Mouse (Mus musculus) small intestine, adult 2 months (tissue): ENCODE measurements around the gene Khsrp. TPM values are rescaled to one million over a fixed set of nuclear protein-coding genes. Genes with fewer than 3 reads are reported as not detected.

Experiments used
- H3K27ac ChIP-seq: fragments of 200-500 bp; 2 replicates; pipeline ENCODE4 v1.5.1; 2012; ENCODE audit warnings: low read depth, low read length, control low read depth, inconsistent platforms; ENCODE audit not compliant: insufficient read depth
- H3K27me3 ChIP-seq: fragments of 200-500 bp; 2 replicates; pipeline ENCODE4 v1.6.1; 2012; ENCODE audit warnings: mild to moderate bottlenecking, moderate library complexity, low read length, inconsistent platforms; ENCODE audit not compliant: control insufficient read depth, insufficient read depth
- H3K36me3 ChIP-seq: fragments of 200-500 bp; 2 replicates; pipeline ENCODE4 v1.6.1; 2012; ENCODE audit warnings: mild to moderate bottlenecking, low read length, control low read depth, inconsistent platforms; ENCODE audit not compliant: control insufficient read depth, insufficient read depth
- H3K4me1 ChIP-seq: fragments of 200-500 bp; 2 replicates; pipeline ENCODE4 v1.6.1; 2012; ENCODE audit warnings: low read length, inconsistent platforms, mixed read lengths; ENCODE audit not compliant: control insufficient read depth, insufficient read depth, insufficient read length
- H3K4me3 ChIP-seq: fragments of 200-500 bp; 2 replicates; pipeline ENCODE4 v1.5.1; 2012; ENCODE audit warnings: low read depth, mild to moderate bottlenecking, control low read depth, inconsistent platforms, low read length, moderate library complexity
- CTCF ChIP-seq: fragments of 200-500 bp; IDR thresholded peaks from 2 replicates; pipeline ENCODE4 v1.5.1; 2012; ENCODE audit warnings: low read depth, mild to moderate bottlenecking, control low read depth, inconsistent platforms, low read length, moderate library complexity, mixed read lengths; ENCODE audit not compliant: insufficient replicate concordance, insufficient read length; ENCODE audit errors: extremely low read depth
- POLR2A ChIP-seq: fragments of 200-500 bp; IDR thresholded peaks from 2 replicates; pipeline ENCODE4 v1.6.1; 2012; ENCODE audit warnings: low read depth, mild to moderate bottlenecking, control low read depth, inconsistent platforms, low read length, moderate library complexity
- WGBS: fragments of 180-500 bp; shearing (Covaris S2); methylation state at CpG from one replicate; pipeline ENCODE4 v1.1.7; 2018; 5-methylcytosine and 5-hydroxymethylcytosine counted together
- polyA plus RNA-seq: library from polyadenylated mRNA; depleted of rRNA; stranded (reverse); fragments of >200 nt; gene quantifications from 2 replicates; pipeline ENCODE4 v1.2.3, GENCODE M21; 2012

The Khsrp gene
- polyA plus RNA-seq, 1 experiment, result 66.4 TPM

DNA sequence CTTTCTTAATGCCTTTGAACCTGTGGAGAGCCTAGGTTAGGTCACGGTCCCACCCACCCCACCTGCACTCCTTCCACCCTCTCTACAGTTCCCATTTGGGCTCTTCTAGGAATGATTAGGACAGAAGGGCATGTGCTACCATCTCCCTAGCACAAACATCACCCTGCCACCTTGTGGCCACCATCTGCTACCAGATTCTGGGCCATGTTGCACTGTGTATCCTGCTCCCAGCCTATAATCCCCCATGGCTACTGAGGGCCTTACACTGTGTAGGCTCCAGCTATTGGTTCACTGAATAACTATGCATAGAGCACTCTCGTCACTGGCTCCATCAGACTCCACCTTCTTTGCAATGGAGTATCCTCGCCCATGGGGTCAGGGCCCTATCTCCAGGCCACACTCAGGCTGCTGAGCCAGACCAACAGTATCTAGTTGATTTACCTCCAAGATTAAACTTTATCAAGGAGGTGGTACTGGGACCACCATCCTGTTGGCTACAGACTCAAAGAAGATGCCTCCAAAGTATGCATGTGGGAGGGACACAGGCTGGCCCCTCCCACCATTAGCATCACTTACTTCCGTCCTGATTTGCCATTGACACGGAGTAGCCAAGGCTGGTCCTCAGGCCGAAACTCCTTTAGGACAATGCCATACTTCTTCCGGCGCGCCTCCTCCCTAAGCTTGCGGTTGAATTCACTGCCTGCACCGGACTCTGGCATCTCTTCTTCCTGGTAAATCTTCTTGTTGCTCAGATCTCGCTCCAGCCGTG is 24.0 kb downstream of the Khsrp start:
- TF ChIP-seq CTCF (peak; percentile 15; the same call in 1 of the 2 replicates), POLR2A (no peak)
- H3K27me3 ChIP-seq, result no peaks in the 10 kb centered on the region
- peaks cover 55% of the 10 kb centered on the region for H3K36me3 ChIP-seq
- no peak overlapping the region for H3K4me3 ChIP-seq
- peaks cover 7% of the 10 kb centered on the region; the same call in 1 of the 2 replicates for H3K4me1 ChIP-seq
- WGBS, result 96% methylated on average over 13 of the region's 13 CpGs
- no peak overlapping the region for H3K27ac ChIP-seq

DNA sequence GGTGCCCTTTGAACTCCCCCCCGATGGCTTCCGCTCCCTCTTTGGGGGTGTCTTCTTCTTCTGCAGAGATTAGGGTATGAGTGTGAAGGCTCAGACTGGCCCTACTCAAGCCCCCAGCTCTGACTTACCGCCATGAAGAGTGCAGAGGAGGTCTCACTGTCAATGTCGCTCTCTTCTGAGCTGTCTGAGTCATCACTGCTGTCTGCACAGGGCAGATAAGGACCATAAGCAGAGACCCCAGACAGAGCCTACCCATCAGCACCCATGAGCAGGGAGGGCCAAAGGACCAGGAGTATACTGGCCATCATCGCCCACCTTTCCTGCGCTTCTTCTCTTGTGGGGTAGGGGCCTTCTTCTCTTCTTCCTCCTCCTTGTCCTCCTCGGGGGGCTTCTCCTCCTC is 27.3 kb downstream of the Khsrp start:
- H3K27me3 ChIP-seq, result no peaks in the 10 kb centered on the region
- no peaks in the 10 kb centered on the region for H3K4me1 ChIP-seq
- 93% methylated on average over 7 of the region's 7 CpGs for WGBS
- H3K4me3 ChIP-seq, result no peak overlapping the region
- no peak for TF ChIP-seq CTCF
- TF ChIP-seq POLR2A, result no peak
- H3K36me3 ChIP-seq, result peaks cover 56% of the 10 kb centered on the region
- H3K27ac ChIP-seq, result no peak overlapping the region

DNA sequence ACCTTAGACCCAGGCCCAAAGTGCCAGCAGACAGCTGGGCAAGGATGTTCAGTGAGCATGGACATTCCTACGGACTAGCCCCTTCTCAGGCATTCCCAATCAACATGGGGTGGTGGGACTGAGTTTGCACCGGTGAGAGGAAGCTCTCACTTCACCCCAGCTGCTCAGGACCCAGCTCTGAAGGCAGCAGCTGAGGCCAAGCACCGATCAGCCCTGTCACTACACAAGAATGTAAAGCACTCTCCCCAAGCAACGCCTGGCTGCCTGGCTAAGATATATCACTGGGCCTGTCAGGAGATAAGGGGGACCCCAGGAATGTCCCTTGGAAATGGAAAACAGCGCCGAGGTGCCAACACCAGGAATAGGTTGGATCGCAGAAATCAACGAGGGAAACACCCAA is 30.1 kb downstream of the Khsrp start:
- H3K27me3 ChIP-seq, result no peaks in the 10 kb centered on the region
- no peak for TF ChIP-seq CTCF
- TF ChIP-seq POLR2A, result no peak
- H3K4me1 ChIP-seq, result peaks cover 3% of the 10 kb centered on the region; the same call in 1 of the 2 replicates
- H3K27ac ChIP-seq, result no peak overlapping the region
- no peak overlapping the region for H3K4me3 ChIP-seq
- H3K36me3 ChIP-seq, result peaks cover 39% of the 10 kb centered on the region
- WGBS, result 58% methylated on average over 8 of the region's 8 CpGs

DNA sequence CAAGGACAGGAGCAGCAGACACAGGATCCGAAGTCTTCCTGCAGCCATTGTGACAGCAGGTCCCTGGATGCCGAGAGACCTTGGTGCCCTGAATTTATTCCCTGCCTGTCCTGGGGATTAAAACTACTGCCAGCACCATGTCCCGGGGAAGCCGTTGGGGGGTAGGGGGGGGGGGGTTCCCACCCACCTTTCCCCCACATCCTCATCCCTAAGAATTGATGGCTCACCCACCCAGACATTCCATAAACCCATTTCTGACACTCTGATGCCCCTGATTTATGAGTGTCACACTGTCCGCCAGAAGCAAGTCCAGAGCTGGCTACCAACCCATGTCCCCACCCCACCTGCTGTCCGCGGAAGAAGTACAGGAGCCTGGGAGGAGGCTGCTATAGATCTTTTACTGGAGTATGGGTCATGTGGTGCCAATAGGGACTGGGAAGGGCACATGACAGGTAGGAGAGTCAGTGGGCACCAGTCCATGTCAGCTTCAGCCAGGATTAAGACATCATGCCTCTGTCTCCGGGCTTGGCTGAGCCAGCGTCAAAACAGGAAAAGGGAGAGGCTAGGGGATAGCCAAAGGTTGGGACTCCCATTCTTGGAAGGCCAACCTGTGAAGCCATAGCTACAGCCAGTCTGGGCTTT is 31.2 kb downstream of the Khsrp start, which contains the start of gene Pspn:
Gene Pspn, minus strand, starts transcription at position 51 of the 642 bp plus-strand sequence.
- Histone ChIP-seq H3K4me1 (peaks cover 3% of the 10 kb centered on the region; the same call in 1 of the 2 replicates), H3K4me3 (no peak within 1 kb of the TSS), H3K27me3 (no peaks in the 10 kb centered on the region), H3K36me3 (peaks cover 36% of the 10 kb centered on the region), H3K27ac (no peak within 1 kb of the TSS)
- TF ChIP-seq CTCF, result no peak
- no peak for TF ChIP-seq POLR2A
- WGBS, result 76% methylated on average over 9 of the region's 9 CpGs

DNA sequence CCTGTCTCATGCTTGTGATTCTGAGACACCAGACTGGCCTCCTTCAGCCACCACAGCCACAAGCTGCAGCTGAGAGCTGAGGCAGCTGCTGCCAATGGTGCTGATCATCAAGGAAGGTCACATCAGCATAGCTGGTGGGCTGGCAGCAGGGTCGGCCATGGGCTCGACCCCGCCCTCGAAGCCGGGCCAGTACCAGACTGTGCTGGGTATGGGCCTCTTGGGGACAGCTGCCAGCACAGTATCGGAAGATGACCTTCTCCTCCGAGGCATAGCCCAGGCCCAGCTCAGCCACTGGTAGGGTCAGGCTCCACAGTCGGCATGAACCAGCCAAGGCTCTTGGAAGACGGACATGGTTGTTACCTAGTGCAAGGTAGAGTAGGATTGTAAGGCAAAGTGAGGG is 31.9 kb downstream of the Khsrp start:
- no peaks in the 10 kb centered on the region for H3K27me3 ChIP-seq
- no peak overlapping the region for H3K4me3 ChIP-seq
- H3K27ac ChIP-seq, result no peak overlapping the region
- WGBS, result 93% methylated on average over 9 of the region's 9 CpGs
- H3K36me3 ChIP-seq, result peaks cover 35% of the 10 kb centered on the region
- no peak for TF ChIP-seq POLR2A
- no peak for TF ChIP-seq CTCF
- H3K4me1 ChIP-seq, result peaks cover 3% of the 10 kb centered on the region; the same call in 1 of the 2 replicates

DNA sequence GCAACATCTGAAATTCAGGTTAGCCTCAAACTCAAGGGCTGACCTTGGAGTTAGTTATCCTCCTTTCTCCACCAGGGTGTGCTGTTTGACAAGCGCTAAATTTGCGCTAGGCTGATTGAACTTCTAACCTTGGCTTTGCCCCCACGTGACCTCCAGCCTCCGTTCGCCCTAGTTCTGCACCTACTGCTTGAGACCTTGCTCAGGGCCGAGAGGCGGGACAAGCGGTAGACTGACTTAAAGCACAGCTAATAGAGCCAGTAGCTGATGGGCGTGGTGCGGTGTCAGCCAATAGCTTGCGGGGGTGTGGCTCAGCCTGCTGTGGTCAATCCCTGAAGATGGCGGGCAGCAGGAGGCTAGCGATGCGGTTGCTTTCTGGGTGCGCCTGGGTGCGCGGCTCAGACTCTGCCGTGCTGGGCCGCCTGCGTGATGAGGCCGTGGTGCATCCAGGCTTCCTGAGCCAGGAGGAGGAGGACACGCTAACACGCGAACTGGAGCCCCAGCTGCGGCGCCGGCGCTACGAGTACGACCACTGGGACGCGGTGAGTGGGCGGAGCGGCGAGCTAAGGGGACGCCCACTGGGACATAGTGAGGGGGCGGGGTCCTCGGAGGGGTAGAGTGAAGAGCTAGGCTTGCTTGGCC is 34.2 kb downstream of the Khsrp start, which contains the start of gene Alkbh7:
Gene Alkbh7, plus strand, starts transcription at position 311 of the 639 bp plus-strand sequence.
- WGBS, result under 1% methylated on average over 38 of the region's 38 CpGs
- H3K4me3 ChIP-seq, result peak within 1 kb of the TSS; percentile 79
- no peaks in the 10 kb centered on the region for H3K27me3 ChIP-seq
- peak within 1 kb of the TSS; percentile 48; the same call in 1 of the 2 replicates for H3K27ac ChIP-seq
- peak; percentile 65; the same call in 1 of the 2 replicates for TF ChIP-seq CTCF
- no peak for TF ChIP-seq POLR2A
- peaks cover 28% of the 10 kb centered on the region for H3K36me3 ChIP-seq
- peaks cover 3% of the 10 kb centered on the region; the same call in 1 of the 2 replicates for H3K4me1 ChIP-seq
